Mouse (Mus musculus) MEL (cell line): ENCODE measurements around the gene Gm30191.

ENCODE experiments used
- POLR2AphosphoS2 ChIP-seq: IDR thresholded peaks from 2 replicates; pipeline ENCODE4 v1.6.1; 2011; ENCODE audit warnings: low read length, improper control_type of control experiment
- ZC3H11A ChIP-seq: IDR thresholded peaks from 2 replicates; pipeline ENCODE4 v1.6.1; 2012; ENCODE audit warnings: low read depth, mild to moderate bottlenecking, inconsistent platforms, low read length, improper control_type of control experiment

- TF ChIP-seq ZC3H11A (no peak), POLR2AphosphoS2 (no peak)
Measured at GRCm38 (mm10) chr4:134255854-134256253, 9.1 kb downstream of the Gm30191 start.
